Mouse (Mus musculus): ENCODE results near the gene AC134908.4.

Gene AC134908.4

GRCm38 (mm10) chr17:25795609-25796092 is at the start of gene AC134908.4:
AC134908.4 (minus strand) TSS chr17:25795659.
- no peak for DNase-seq

- peak; percentile 98 for DNase-seq
These were observed 49.0 kb upstream of the AC134908.4 start, which contains the start of gene Rhot2 for GRCm38 (mm10) chr17:25844396-25844901. Rhot2 (minus strand) TSS chr17:25844851.

- DNase-seq: no peak
These were observed 48.4 kb upstream of the AC134908.4 start for GRCm38 (mm10) chr17:25843636-25844395.

DNA sequence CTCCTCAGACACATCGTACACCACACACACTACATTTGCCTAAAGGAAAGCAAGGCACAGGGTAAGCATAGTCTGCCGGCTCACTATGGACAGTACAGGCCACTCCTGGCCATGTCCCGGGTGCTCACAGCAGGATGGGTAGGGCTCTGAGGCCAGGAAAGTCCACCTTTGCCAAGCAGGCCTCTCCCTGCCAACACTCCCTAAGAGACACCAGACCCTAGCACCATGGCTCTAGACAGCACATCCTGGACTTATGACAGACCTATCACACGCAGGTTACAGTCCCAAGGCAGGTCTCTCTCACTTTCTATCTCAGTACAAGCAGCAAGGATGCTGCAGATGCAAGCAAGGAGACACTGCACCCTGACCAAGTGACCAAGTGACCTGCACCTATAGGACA is 47.7 kb upstream of the AC134908.4 start:
- no peak for DNase-seq

DNA sequence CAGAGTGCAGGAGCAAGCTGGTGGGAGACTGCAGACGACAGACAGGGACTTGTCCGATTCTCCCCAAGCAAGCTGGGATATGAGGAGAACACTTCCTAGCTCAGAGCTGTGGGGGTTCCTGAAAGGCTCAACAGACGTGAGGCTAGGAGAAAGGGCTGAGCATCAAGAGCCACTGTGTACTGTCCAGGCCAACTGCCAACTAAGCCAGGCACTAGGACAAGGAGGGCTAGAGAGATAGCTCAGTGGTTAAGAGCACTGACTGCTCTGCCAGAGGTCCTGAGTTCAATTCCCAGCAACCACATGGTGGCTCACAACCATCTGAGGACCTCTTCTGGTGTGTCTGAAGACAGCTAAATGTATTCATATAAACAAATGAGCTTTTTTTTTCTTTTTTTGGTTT is 47.0 kb upstream of the AC134908.4 start:
- DNase-seq: no peak

DNA sequence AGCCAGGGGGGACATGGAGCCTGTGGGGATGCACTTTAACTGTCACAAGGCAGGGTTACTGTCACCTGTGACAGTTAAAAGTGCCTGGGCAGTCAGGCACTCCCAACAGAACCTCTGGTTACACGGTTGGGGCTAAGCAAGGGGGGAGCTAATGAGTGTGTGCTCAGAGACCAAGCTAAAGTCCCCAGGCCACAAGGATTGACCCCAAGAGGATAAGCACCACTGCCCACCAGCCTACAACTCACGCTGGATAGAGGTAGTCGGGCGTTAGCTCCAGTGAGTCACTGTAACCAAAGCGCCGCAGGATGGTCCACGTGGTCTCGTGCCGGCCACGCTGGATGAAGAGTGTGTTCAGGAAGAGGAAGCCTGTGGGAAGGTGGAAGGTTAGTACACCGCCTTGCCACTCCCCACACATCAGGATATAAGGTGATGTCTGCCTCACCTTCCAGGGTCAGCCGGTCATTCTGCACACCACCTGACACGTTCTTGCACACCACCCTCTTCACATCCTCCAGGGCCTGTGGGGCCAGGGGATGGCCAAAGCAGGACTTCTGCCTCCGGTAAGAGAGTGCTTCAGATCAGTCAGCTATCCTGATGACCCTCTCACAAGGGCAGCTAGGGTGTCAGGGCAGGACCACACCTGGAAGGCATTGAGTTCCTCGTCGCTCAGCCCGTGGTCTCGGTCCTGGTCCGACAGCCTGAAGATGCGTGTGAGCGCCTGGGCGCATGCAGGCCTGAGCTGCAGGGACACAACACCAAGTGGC is 45.8 kb upstream of the AC134908.4 start, which contains the start of gene Gm20683:
Gene Gm20683, minus strand, starts transcription at position 647 of the 764 bp plus-strand sequence.
- DNase-seq: no peak

GRCm38 (mm10) chr17:25840519-25840918 is 45.1 kb upstream of the AC134908.4 start:
- no peak for DNase-seq

DNA sequence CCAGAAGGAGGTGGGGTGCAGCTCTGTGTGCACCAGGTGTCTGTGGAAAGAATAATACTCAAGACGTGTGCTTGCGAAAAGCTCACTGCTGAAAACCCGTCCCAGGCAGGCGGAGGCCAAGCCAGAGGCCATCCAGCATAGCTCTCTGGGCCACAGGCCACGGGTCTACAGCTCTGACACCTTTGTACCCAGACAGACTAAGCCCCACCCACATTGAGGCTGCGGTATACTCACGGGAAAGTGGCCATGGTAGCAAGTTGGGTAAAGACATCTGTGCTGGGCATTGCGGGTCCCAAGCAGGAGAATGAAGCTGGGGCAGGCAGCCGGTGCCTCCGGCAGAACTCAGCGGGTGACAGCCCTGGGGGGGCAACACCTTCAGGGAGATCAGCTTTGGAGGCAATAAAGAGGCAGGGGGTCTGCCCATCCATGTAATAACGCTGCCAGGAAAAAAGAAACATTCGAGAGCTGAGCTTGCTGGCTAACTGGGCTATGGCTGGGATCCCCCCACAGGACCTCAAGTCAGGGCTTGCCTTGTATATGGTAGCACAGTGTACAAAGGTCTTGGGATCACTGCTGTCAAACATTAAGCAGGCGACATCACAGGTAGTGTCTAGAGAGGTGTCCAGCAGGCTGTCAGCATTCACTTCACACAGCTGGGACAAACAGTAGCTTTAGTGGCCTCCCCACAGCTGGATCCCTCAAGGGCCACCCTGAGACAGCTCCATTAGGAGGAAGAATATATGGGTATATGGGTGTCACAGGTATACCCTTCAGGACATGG is 44.2 kb upstream of the AC134908.4 start:
- no peak for DNase-seq

GRCm38 (mm10) chr17:25838904-25839303 is 43.4 kb upstream of the AC134908.4 start:
- DNase-seq: no peak

GRCm38 (mm10) chr17:25837533-25837932 is 42.1 kb upstream of the AC134908.4 start:
- DNase-seq: no peak

GRCm38 (mm10) chr17:25837076-25837410 is 41.6 kb upstream of the AC134908.4 start, which contains the start of gene Rhbdl1:
Rhbdl1 (minus strand) TSS chr17:25837295.
- peak; percentile 82 for DNase-seq

DNA sequence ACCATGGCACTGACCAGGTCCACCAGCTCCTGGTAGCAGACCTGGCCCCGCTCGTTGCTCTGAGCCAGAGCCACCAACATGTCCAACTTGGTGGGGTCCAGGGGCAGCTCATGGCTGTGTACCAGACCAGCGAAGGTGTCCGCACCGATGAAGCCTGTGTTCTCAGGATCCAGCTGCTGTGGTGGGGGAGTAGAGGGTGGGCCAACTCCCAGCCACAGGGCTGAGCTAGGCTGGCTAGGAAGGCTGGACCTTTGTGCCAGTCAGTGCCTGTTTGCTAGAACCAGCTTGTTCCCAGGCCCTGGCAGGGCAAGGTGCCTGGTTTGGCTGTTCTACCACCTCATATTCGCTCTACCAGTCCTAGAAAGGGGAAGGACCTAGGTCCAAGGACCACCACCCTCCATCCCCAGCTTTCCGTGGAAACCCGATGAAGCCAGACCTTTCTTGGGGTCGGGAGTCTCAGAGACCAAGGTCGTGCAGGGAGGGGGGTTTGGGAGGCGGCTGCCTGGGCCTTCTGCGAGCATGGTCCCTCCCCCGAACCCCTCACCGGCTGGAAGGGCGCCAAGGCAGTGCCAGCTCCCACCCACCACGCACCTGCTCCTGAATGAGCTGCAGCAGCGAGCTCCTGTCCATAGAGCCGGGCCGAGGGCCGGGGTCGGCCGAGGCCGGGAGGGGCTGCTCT is 41.1 kb upstream of the AC134908.4 start:
- peak; percentile 33 for DNase-seq

- no peak for DNase-seq
These were observed 40.4 kb upstream of the AC134908.4 start for GRCm38 (mm10) chr17:25835816-25836215.

DNA sequence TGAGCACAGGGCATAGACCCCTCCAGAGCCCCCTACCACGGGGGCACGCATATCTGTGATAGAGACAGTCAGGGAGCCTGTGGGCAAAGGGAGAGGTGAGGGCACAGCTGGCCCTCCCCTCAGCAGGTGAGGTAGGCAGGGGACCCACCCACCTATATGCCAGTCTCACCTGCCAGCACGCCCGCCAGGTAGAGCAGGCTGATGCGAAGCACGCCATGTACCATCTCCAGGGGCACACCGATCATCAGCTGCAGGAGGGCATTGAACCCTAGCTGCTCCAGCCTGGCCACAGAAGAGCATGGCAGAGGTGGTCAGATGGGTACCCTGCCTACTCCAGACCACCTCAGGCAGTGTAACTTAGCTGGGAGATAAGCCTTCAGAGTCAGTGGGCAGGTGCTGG is 39.8 kb upstream of the AC134908.4 start:
- no peak for DNase-seq

- no peak for DNase-seq
These were observed 39.2 kb upstream of the AC134908.4 start for GRCm38 (mm10) chr17:25834595-25835222.

GRCm38 (mm10) chr17:25833961-25834594 is 38.6 kb upstream of the AC134908.4 start:
- peak; percentile 35 for DNase-seq

- peak; percentile 96 for DNase-seq
These were observed 37.8 kb upstream of the AC134908.4 start, which contains the start of gene Stub1 for GRCm38 (mm10) chr17:25833291-25833663. Stub1 (minus strand) TSS chr17:25833404.

GRCm38 (mm10) chr17:25832436-25833290 is 37.2 kb upstream of the AC134908.4 start:
- peak; percentile 100 for DNase-seq

DNA sequence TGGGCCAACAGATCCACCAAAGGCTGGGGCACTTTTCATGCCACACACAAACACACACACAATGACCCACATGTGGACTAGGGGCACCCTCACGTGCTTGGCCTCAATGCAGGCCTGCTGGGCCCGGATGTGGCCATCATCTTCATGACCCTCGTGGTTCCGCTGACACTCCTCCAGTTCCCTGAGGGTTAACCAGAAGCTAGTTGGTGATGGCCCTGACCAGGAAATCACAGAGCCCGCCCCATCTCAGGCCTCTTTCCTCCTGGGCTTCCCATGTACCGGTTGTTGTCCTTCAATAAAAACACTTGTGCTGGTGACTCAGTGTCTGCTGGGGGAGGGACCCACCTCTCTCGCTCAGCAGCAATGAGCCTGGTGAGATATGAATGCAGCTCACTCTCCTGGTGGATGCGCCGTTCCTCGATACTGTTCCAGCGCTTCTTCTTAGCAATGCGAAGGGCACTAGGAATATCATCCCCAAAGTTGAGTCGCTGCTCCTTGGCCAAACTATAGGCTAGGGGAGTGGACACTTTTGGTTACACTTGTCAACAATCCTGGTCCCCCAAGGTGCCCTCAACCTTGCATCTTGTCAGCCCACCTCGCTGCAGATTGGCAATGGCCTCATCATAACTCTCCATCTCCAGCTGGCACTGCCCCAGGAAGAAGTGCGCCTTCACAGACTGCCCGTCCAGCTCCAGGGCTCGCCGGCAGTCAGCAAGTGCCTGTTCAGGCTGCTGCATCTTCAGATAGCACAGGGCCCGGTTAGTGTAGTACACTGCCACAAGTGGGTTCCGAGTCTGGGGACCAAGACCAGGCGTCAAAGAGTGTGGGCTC is 36.2 kb upstream of the AC134908.4 start:
- peak; percentile 42 for DNase-seq

Measured in lung, postnatal 10 days (tissue).